Mouse (Mus musculus) hindbrain, embryonic 11.5 days (tissue): ENCODE measurements around the gene Wnk2. TPM values are rescaled to one million over a fixed set of nuclear protein-coding genes. Genes with fewer than 3 reads are reported as not detected.

Source experiments
- ATAC-seq: fragments of 200-750 bp; cut with Nextera tagmentation; 2 replicates; pipeline ENCODE4 v1.8.0; 2017; ENCODE audit warnings: mild to moderate bottlenecking, moderate TSS enrichment, moderate library complexity; ENCODE audit not compliant: low FRiP score
- DNase-seq: peaks from one replicate; pipeline ENCODE4 v3.0.0-alpha.2; 2015; ENCODE audit warnings: low spot score
- H3K27ac ChIP-seq: fragments of 300-500 bp; sonication (generic); 2 replicates; pipeline ENCODE4 v1.5.1; 2014; ENCODE audit warnings: mild to moderate bottlenecking, low read depth, low read length
- H3K27me3 ChIP-seq: fragments of 300-500 bp; sonication (generic); 2 replicates; pipeline ENCODE4 v1.6.1; 2014; ENCODE audit warnings: mild to moderate bottlenecking, low read length, moderate library complexity, mixed read lengths; ENCODE audit not compliant: control insufficient read depth, insufficient read depth
- H3K36me3 ChIP-seq: fragments of 300-500 bp; sonication (generic); 2 replicates; pipeline ENCODE4 v1.6.1; 2014; ENCODE audit warnings: mild to moderate bottlenecking, low read length, moderate library complexity, mixed read lengths; ENCODE audit not compliant: control insufficient read depth, insufficient read depth
- H3K4me1 ChIP-seq: fragments of 300-500 bp; sonication (generic); replicated peaks from 2 replicates; pipeline ENCODE4 v1.6.1; 2014; ENCODE audit warnings: low read length, mixed read lengths; ENCODE audit not compliant: control insufficient read depth, insufficient read depth
- H3K4me2 ChIP-seq: fragments of 300-500 bp; sonication (generic); replicated peaks from 2 replicates; pipeline ENCODE4 v1.6.1; 2014; ENCODE audit warnings: mild to moderate bottlenecking, low read depth, low read length
- H3K4me3 ChIP-seq: fragments of 300-500 bp; sonication (generic); 2 replicates; pipeline ENCODE4 v1.5.1; 2014; ENCODE audit warnings: low read depth, low read length
- H3K9ac ChIP-seq: fragments of 300-500 bp; sonication (generic); 2 replicates; pipeline ENCODE4 v1.6.1; 2014; ENCODE audit warnings: low read depth, low read length
- H3K9me3 ChIP-seq: fragments of 300-500 bp; sonication (generic); 2 replicates; pipeline ENCODE4 v1.6.1; 2016; ENCODE audit warnings: low read length; ENCODE audit not compliant: control insufficient read depth
- WGBS: fragments of 180-500 bp; shearing (Covaris S2); extraction: QIAGEN DNeasy Blood & Tissue Kit; methylation state at CpG from one replicate; pipeline ENCODE4 v1.1.7; 2014; 5-methylcytosine and 5-hydroxymethylcytosine counted together
- polyA plus RNA-seq: library from polyadenylated mRNA; unstranded; fragments of >200 nt; fragmentation: Nextera tagmentation; extraction: Ambion mirVana; gene quantifications from 2 replicates; pipeline ENCODE4 v1.2.1, GENCODE M21; 2014

Gene Wnk2
- polyA plus RNA-seq, 1 experiment from 2014 or later: 11.0 TPM

- Histone ChIP-seq H3K9me3 (no peaks in the 10 kb centered on the region), H3K27ac (no peak overlapping the region), H3K4me3 (no peak overlapping the region), H3K4me2 (no peak overlapping the region), H3K9ac (no peak overlapping the region), H3K4me1 (no peaks in the 10 kb centered on the region), H3K36me3 (no peaks in the 10 kb centered on the region), H3K27me3 (no peaks in the 10 kb centered on the region)
- DNase-seq (no peak), ATAC-seq (no peak)
- WGBS: 68% methylated on average over 3 of the region's 3 CpGs
Observed at GRCm38 (mm10) chr13:49001691-49002090, 146.1 kb downstream of the Wnk2 start.

DNA sequence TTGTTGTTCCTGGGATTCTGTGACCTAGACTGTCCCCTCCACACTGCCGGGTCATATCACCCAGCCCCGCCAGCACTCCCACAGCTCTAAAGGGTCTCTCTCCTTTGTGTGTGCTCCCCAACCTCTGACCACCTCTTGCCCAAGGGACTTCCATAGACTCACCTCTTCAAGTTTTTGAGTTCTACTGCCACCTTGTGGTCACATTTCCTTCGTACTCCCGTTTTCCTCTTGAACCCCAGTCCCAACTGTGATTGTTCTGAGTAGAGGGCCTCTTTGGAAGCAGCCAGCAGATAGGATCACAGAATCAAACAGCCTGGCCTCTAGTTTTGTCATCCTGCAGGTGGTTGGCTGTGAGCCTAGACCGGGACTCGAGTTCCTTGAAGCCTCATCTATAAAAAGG is 149.2 kb downstream of the Wnk2 start:
- no peaks in the 10 kb centered on the region for H3K9me3 ChIP-seq
- ATAC-seq (0 out of 2 replicates have a peak, but pooled peaks have one; percentile 30), DNase-seq (peak; percentile 84)
- H3K27ac ChIP-seq: no peak overlapping the region
- no peak overlapping the region for H3K4me3 ChIP-seq
- no peak overlapping the region for H3K4me2 ChIP-seq
- 15% methylated on average over 6 of the region's 6 CpGs for WGBS
- no peak overlapping the region for H3K9ac ChIP-seq
- H3K27me3 ChIP-seq: no peaks in the 10 kb centered on the region
- H3K36me3 ChIP-seq: no peaks in the 10 kb centered on the region
- H3K4me1 ChIP-seq: no peaks in the 10 kb centered on the region; the same call in 1 of the 2 replicates

DNA sequence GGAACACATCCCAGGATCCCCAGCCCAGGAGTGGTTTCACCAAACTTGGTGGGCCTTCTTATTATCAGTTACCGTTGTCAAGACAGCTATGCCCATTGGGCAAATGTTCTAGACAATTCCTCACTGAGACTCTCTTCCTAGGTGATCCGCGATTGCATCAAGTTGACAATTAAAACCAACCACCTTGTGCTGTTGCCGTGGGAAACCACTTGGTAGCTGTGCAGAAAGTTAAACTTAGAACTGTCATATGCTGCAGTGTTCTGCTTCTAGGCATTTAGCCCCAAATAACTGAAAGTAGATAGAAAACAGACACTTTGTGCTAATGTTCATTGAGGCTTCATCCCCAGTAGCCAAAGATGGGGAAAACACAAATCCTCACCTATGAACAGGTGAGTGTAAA is 151.1 kb downstream of the Wnk2 start:
- ATAC-seq (no peak), DNase-seq (no peak)
- WGBS: 86% methylated on average over 4 of the region's 4 CpGs
- no peak overlapping the region for H3K4me3 ChIP-seq
- H3K4me1 ChIP-seq: no peaks in the 10 kb centered on the region; the same call in 1 of the 2 replicates
- H3K27me3 ChIP-seq: no peaks in the 10 kb centered on the region
- no peaks in the 10 kb centered on the region for H3K36me3 ChIP-seq
- no peak overlapping the region for H3K4me2 ChIP-seq
- no peak overlapping the region for H3K27ac ChIP-seq
- H3K9me3 ChIP-seq: no peaks in the 10 kb centered on the region
- H3K9ac ChIP-seq: no peak overlapping the region

- Histone ChIP-seq H3K4me3 (no peak overlapping the region), H3K36me3 (no peaks in the 10 kb centered on the region), H3K4me1 (no peaks in the 10 kb centered on the region; the same call in 1 of the 2 replicates), H3K9ac (no peak overlapping the region), H3K27ac (no peak overlapping the region), H3K4me2 (no peak overlapping the region), H3K9me3 (no peaks in the 10 kb centered on the region), H3K27me3 (no peaks in the 10 kb centered on the region)
- DNase-seq (peak; percentile 24), ATAC-seq (peak; percentile 51; the same call in 1 of the 2 replicates)
- WGBS: 26% methylated on average over 3 of the region's 3 CpGs
Observed at GRCm38 (mm10) chr13:48994903-48995302, 152.9 kb downstream of the Wnk2 start.

- Histone ChIP-seq H3K4me1 (no peaks in the 10 kb centered on the region; the same call in 1 of the 2 replicates), H3K36me3 (no peaks in the 10 kb centered on the region), H3K4me3 (no peak overlapping the region), H3K9me3 (no peaks in the 10 kb centered on the region), H3K9ac (no peak overlapping the region), H3K4me2 (no peak overlapping the region), H3K27ac (no peak overlapping the region), H3K27me3 (no peaks in the 10 kb centered on the region)
- ATAC-seq (no peak), DNase-seq (no peak)
Observed at GRCm38 (mm10) chr13:48992914-48993313, 154.9 kb downstream of the Wnk2 start.

DNA sequence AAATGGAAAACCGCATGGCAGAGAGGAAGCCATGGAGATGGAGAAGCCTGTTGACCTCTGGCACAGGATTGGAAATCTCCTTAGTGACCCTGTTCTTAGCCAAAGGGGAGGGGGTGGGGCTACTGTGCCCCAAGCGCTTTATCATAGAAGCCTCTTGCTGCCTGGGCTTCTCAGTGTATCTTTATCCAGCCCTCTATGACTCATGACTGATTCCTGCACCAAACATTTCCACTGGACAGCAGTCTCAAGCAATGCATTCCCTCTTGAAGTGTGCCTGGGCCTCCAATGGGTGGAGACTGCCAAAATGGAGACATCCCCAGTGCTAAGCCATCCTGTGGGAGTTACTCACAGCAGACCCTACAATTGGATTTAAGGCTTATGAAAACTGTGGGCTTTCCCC is 157.7 kb downstream of the Wnk2 start:
- Histone ChIP-seq H3K4me1 (no peaks in the 10 kb centered on the region; the same call in 1 of the 2 replicates), H3K9ac (no peak overlapping the region), H3K27ac (no peak overlapping the region), H3K27me3 (no peaks in the 10 kb centered on the region), H3K4me3 (no peak overlapping the region), H3K36me3 (no peaks in the 10 kb centered on the region), H3K4me2 (no peak overlapping the region), H3K9me3 (no peaks in the 10 kb centered on the region)
- no peak for ATAC-seq
- WGBS: 89% methylated on average over 2 of the region's 2 CpGs
- DNase-seq: no peak

Other genes with a start within 250 kb of the Wnk2 start
- gene Fam120a, start 180.0 kb downstream of the Wnk2 start, polyA plus RNA-seq: 18.7 and 24.9 TPM in 2 replicates
- gene Ninj1, start 39.5 kb upstream of the Wnk2 start, polyA plus RNA-seq: 20.6 and 21.5 TPM in 2 replicates
- gene Card19, start 68.0 kb upstream of the Wnk2 start, polyA plus RNA-seq: 20.3 and 27.4 TPM in 2 replicates
- 0.63 and 0.73 TPM in 2 replicates for gene Susd3, start 100.7 kb upstream of the Wnk2 start, polyA plus RNA-seq
- 0.56 and 1.1 TPM in 2 replicates for gene Fgd3, start 172.3 kb upstream of the Wnk2 start, polyA plus RNA-seq
- gene Bicd2, start 193.6 kb upstream of the Wnk2 start, polyA plus RNA-seq: 26.9 and 29.5 TPM in 2 replicates